Mouse (Mus musculus) thymus, postnatal 14 days (tissue): ENCODE data around the gene Zfhx2.
A peak's percentile ranks its signal among the peaks of the same experiment; 100 is the strongest.

Experiments used
- DNase-seq: peaks from one replicate; pipeline ENCODE4 v3.0.0; 2021

Gene Zfhx2

GRCm38 (mm10) chr14:55032695-55033225 is 59.4 kb downstream of the Zfhx2 start:
- DNase-seq: no peak

- DNase-seq: peak; percentile 58
Measured at GRCm38 (mm10) chr14:55029034-55029698, 63.0 kb downstream of the Zfhx2 start.

- no peak for DNase-seq
Measured at GRCm38 (mm10) chr14:55028333-55028835, 63.7 kb downstream of the Zfhx2 start.

GRCm38 (mm10) chr14:55027653-55028052 is 64.5 kb downstream of the Zfhx2 start:
- no peak for DNase-seq

GRCm38 (mm10) chr14:55027251-55027650 is 64.9 kb downstream of the Zfhx2 start:
- DNase-seq: no peak

GRCm38 (mm10) chr14:55025527-55025926 is 66.6 kb downstream of the Zfhx2 start:
- peak; percentile 49 for DNase-seq

GRCm38 (mm10) chr14:55024236-55024635 is 67.9 kb downstream of the Zfhx2 start:
- DNase-seq: peak; percentile 24

- no peak for DNase-seq
Measured at GRCm38 (mm10) chr14:55023011-55023410, 69.1 kb downstream of the Zfhx2 start.

GRCm38 (mm10) chr14:55020394-55020793 is 71.7 kb downstream of the Zfhx2 start:
- no peak for DNase-seq

GRCm38 (mm10) chr14:55016876-55017275 is 75.2 kb downstream of the Zfhx2 start:
- no peak for DNase-seq

- no peak for DNase-seq
Measured at GRCm38 (mm10) chr14:55015767-55016111, 76.4 kb downstream of the Zfhx2 start.

GRCm38 (mm10) chr14:55014991-55015766 is 76.9 kb downstream of the Zfhx2 start, which contains the start of gene Ngdn:
TSS of gene Ngdn (plus strand) at chr14:55015454.
- peak; percentile 97 for DNase-seq

GRCm38 (mm10) chr14:55014591-55014990 is 77.5 kb downstream of the Zfhx2 start:
- DNase-seq: no peak

- peak; percentile 16 for DNase-seq
Measured at GRCm38 (mm10) chr14:55011116-55011515, 81.0 kb downstream of the Zfhx2 start.
